Mouse (Mus musculus) liver, adult 2 months (tissue): ENCODE measurements at regions not wholly inside any gene's neighbourhood (a gene's known extent, or its start where the extent isn't known, plus 50 kb on each side); places are given as distances from the start of the nearest gene placed in this dataset.

Experiments
- DNase-seq: peaks from one replicate; pipeline ENCODE4 v3.0.0-alpha.2; 2011; ENCODE audit warnings: low read depth, low spot score; ENCODE audit errors: extremely low read depth
- H3K27ac ChIP-seq: fragments of 200-500 bp; replicated peaks from 2 replicates; pipeline ENCODE4 v1.5.1; 2012; ENCODE audit warnings: low read depth, mild to moderate bottlenecking, control low read depth, inconsistent platforms, low read length; ENCODE audit not compliant: insufficient read depth
- H3K27me3 ChIP-seq: fragments of 200-500 bp; 2 replicates; pipeline ENCODE4 v1.6.1; 2012; ENCODE audit warnings: mild to moderate bottlenecking, moderate library complexity, low read length, inconsistent platforms; ENCODE audit not compliant: control insufficient read depth, insufficient read depth
- H3K36me3 ChIP-seq: fragments of 200-500 bp; 2 replicates; pipeline ENCODE4 v1.6.1; 2012; ENCODE audit warnings: low read length, inconsistent platforms; ENCODE audit not compliant: control insufficient read depth, insufficient read depth
- H3K4me1 ChIP-seq: fragments of 200-500 bp; 2 replicates; pipeline ENCODE4 v1.6.1; 2011; ENCODE audit warnings: low read length; ENCODE audit not compliant: control insufficient read depth, insufficient read depth
- H3K4me3 ChIP-seq: fragments of 200-500 bp; 2 replicates; pipeline ENCODE4 v1.5.1; 2011; ENCODE audit warnings: low read depth, mild to moderate bottlenecking, control low read depth, low read length, moderate library complexity; ENCODE audit not compliant: insufficient read depth
- H3K79me2 ChIP-seq: fragments of 200-500 bp; 2 replicates; pipeline ENCODE4 v1.6.1; 2012; ENCODE audit warnings: inconsistent platforms, mild to moderate bottlenecking, low read length, moderate library complexity; ENCODE audit not compliant: control insufficient read depth, insufficient read depth
- H3K9ac ChIP-seq: fragments of 200-500 bp; 2 replicates; pipeline ENCODE4 v1.6.1; 2012; ENCODE audit warnings: low read depth, mild to moderate bottlenecking, control low read depth, inconsistent platforms, low read length
- CTCF ChIP-seq: fragments of 200-500 bp; IDR thresholded peaks from 2 replicates; pipeline ENCODE4 v1.5.1; 2011; ENCODE audit warnings: low read depth, low read length, control low read depth
- POLR2A ChIP-seq: fragments of 200-500 bp; IDR thresholded peaks from 2 replicates; pipeline ENCODE4 v1.6.1; 2011; ENCODE audit warnings: low read length, control low read depth; ENCODE audit not compliant: insufficient read depth; ENCODE audit errors: extremely low read depth
- WGBS: fragments of 180-500 bp; shearing (Covaris S2); methylation state at CpG from one replicate; pipeline ENCODE4 v1.1.7; 2018; 5-methylcytosine and 5-hydroxymethylcytosine counted together

- no peak for TF ChIP-seq POLR2A
- TF ChIP-seq CTCF, result no peak
- H3K79me2 ChIP-seq, result no peaks in the 10 kb centered on the region
- no peak overlapping the region for H3K27ac ChIP-seq
- WGBS, result 33% methylated on average over 1 of the region's 1 CpGs
- H3K4me3 ChIP-seq, result no peak overlapping the region
- no peaks in the 10 kb centered on the region for H3K36me3 ChIP-seq
- H3K4me1 ChIP-seq, result no peaks in the 10 kb centered on the region
- DNase-seq, result no peak
- no peaks in the 10 kb centered on the region for H3K27me3 ChIP-seq
- H3K9ac ChIP-seq, result no peak overlapping the region
These were observed 75.1 kb upstream of the Nkx2-2 start for GRCm38 (mm10) chr2:147269171-147269570.

DNA sequence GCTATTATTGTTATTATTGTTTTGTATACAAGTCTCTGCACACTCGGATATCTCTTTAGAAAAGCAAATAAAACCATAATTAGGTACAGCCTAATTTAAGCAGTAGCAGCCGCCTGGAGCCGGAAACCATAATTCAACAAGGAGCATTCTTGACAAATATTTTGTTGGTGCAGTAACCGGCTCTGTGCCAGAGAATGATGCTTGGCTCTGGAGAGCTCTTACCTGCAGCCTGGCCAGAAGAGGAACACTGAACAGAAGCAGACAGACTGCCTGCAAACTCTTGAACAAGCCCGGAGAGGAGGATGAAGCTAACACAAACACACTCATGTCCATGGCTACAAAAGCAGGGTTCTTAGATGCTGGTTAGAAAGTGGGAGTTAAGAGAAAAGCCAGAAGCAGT is 73.9 kb upstream of the Nkx2-2 start:
- no peak overlapping the region for H3K4me3 ChIP-seq
- no peaks in the 10 kb centered on the region for H3K27me3 ChIP-seq
- 80% methylated on average over 5 of the region's 5 CpGs for WGBS
- TF ChIP-seq CTCF (no peak), POLR2A (no peak)
- H3K79me2 ChIP-seq, result no peaks in the 10 kb centered on the region
- H3K4me1 ChIP-seq, result no peaks in the 10 kb centered on the region
- no peak for DNase-seq
- H3K36me3 ChIP-seq, result no peaks in the 10 kb centered on the region
- no peak overlapping the region for H3K27ac ChIP-seq
- H3K9ac ChIP-seq, result no peak overlapping the region

DNA sequence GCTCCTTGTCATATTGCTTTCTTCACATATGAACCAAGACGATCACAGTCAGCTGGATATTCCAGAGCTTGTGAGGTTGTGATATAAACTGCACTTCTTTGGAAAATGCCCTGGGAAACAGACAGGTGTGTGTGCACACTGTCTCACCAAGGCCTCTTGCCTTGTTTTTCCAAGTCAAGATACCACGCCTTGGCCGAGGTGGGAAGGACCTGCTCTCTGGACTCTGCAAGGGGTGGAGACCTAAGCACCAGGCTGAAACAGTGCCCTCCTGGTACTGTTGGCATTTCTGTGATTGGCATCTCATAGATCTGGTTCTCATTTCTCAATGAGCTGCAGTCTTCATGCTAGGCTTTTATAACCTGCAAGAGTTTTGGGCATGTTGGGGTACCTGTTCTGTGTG is 73.2 kb upstream of the Nkx2-2 start:
- Histone ChIP-seq H3K27me3 (no peaks in the 10 kb centered on the region), H3K79me2 (no peaks in the 10 kb centered on the region), H3K4me1 (no peaks in the 10 kb centered on the region), H3K9ac (no peak overlapping the region), H3K36me3 (no peaks in the 10 kb centered on the region), H3K4me3 (no peak overlapping the region), H3K27ac (no peak overlapping the region)
- TF ChIP-seq CTCF (no peak), POLR2A (no peak)
- DNase-seq, result no peak
- 80% methylated on average over 3 of the region's 3 CpGs for WGBS

- peak; percentile 44 for DNase-seq
- WGBS, result 27% methylated on average over 6 of the region's 6 CpGs
- Histone ChIP-seq H3K4me1 (no peaks in the 10 kb centered on the region), H3K9ac (no peak overlapping the region), H3K4me3 (no peak overlapping the region), H3K27me3 (no peaks in the 10 kb centered on the region), H3K36me3 (no peaks in the 10 kb centered on the region), H3K79me2 (no peaks in the 10 kb centered on the region), H3K27ac (no peak overlapping the region)
- TF ChIP-seq POLR2A (no peak), CTCF (peak; percentile 93)
These were observed 62.7 kb upstream of the Nkx2-2 start for GRCm38 (mm10) chr2:147256696-147257095.

DNA sequence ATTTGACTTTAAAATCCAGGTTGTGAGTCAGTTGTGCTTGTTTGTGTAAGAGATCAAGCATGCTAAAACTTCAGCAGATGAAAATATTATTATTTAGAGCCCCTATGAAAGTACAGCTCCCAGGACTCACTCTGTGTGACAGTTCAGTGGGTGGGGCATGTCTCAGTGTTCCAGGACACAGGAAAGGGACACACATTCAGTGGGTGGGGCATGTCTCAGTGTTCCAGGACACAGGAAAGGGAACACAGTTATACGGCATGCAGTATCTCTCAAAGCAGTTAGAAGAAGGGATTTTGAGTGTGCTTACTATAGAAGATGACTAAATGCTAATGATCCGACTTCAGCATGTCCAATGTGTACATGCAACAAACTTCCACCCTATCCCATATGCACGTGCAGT is 60.9 kb upstream of the Nkx2-2 start:
- no peak overlapping the region for H3K9ac ChIP-seq
- no peak overlapping the region for H3K27ac ChIP-seq
- H3K4me1 ChIP-seq, result no peaks in the 10 kb centered on the region
- H3K27me3 ChIP-seq, result no peaks in the 10 kb centered on the region
- no peaks in the 10 kb centered on the region for H3K36me3 ChIP-seq
- 67% methylated on average over 3 of the region's 3 CpGs for WGBS
- no peak overlapping the region for H3K4me3 ChIP-seq
- no peak for DNase-seq
- no peaks in the 10 kb centered on the region for H3K79me2 ChIP-seq
- TF ChIP-seq CTCF (no peak), POLR2A (no peak)

DNA sequence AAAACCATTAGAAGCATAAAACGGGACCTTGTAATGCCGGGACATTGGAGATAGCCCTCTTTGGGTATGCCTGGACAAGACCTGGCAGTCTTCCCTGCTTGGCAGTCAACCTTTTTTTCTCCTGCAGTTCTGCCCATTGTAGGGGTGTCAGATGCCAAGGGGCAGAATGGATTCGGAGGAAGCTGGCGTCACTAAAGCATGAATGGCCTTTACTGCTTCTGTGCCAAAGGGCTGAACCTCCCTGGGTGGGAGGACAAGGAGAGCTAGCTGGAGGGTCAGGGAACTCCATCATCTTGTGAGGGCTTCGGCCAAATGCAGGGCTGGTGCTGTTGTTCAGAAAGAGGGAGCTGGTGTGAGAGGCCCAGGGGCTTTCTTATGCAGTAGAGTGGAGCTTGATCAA is 60.1 kb upstream of the Nkx2-2 start:
- Histone ChIP-seq H3K27me3 (no peaks in the 10 kb centered on the region), H3K4me1 (no peaks in the 10 kb centered on the region), H3K27ac (no peak overlapping the region), H3K9ac (no peak overlapping the region), H3K4me3 (no peak overlapping the region), H3K36me3 (no peaks in the 10 kb centered on the region), H3K79me2 (no peaks in the 10 kb centered on the region)
- TF ChIP-seq CTCF (no peak), POLR2A (no peak)
- WGBS, result 67% methylated on average over 5 of the region's 5 CpGs
- DNase-seq, result no peak
